ENCODE assay signal across 35 mouse cellular contexts in the genomic region with DNA sequence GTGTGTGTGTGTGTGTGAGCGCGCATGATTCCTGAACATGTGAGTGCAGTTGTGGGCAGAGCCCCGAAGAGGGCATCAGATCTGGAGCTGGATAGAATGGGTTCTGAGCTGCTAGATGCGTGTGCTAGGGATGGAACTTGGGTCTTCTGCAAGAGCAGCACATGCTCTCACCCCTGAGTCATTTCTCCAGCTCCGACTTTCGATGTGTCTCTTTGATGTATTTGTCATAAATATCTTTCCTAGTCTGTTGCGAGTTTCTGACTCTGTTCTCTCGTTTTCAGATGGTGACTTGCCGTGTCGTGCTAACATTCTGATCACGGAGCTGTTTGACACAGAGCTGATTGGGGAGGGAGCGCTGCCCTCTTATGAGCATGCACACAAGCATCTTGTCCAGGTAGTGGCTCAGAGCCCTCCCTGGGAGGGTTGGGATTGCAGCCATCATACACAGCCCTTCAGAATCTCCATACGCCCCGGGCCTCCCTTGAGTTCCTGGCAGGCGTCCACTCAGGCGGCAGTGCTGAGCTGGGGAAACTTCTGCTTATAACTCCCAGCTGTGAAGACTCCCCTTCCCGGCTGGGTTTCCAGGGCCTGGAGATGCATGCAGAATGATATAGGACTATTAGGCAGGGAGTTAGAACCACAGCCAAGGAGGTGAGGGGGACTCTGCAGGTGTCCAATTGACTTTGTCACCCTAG. TPM values are rescaled to one million over a fixed set of nuclear protein-coding genes. Genes with fewer than 3 reads are reported as not detected.
DNase-seq lines count a peak whose midpoint lies in the region; ATAC-seq and TF ChIP-seq lines count a peak whose summit lies in the region.
"Had no signal": no experiment of that assay in that cellular context is flagged by ENCODE, and none has a peak within 500 bp of the region (broad histone marks: within the 10 kb centered on the region; RNA-seq: fewer than 3 reads in every experiment).

No protein-coding gene starts in this region.

- H3K9me3 ChIP-seq in embryonic facial prominence, embryonic 14.5 days (ENCODE audit: control insufficient read depth, low read length), result no peaks in the 10 kb centered on the region
- H3K9me3 ChIP-seq in embryonic facial prominence, embryonic 10.5 days, result no peaks in the 10 kb centered on the region
- H3K9me3 ChIP-seq in kidney, postnatal 0 days (replicated peaks; ENCODE audit: low read length), result no peaks in the 10 kb centered on the region
- no peaks in the 10 kb centered on the region for H3K9me3 ChIP-seq in lung, embryonic 16.5 days (ENCODE audit: control insufficient read depth, low read length)
- no peaks in the 10 kb centered on the region for H3K9me3 ChIP-seq in stomach, embryonic 16.5 days (replicated peaks; ENCODE audit: control insufficient read depth, low read length)
- H3K9me3 ChIP-seq: embryonic facial prominence, embryonic 13.5 days; G1E; heart, embryonic 10.5 days; hindbrain, embryonic 10.5 days; hindbrain, embryonic 15.5 days; limb, embryonic 13.5 days; liver, embryonic 12.5 days; midbrain, embryonic 15.5 days; neural tube, embryonic 15.5 days had no signal

- no peak for ATAC-seq in embryonic facial prominence, embryonic 14.5 days (ENCODE audit: low read depth)
- no peak for ATAC-seq in kidney, postnatal 0 days (replicated peaks; ENCODE audit: low FRiP score, low read depth)
- ATAC-seq in lung, embryonic 16.5 days (ENCODE audit: low read depth), result 0 out of 2 replicates have a peak, but pooled peaks have one; percentile 23
- peak; percentile 56; the same call in 1 of the 2 replicates for ATAC-seq in stomach, embryonic 16.5 days (ENCODE audit: insufficient read depth, low FRiP score)
- ATAC-seq: forebrain, embryonic 16.5 days; liver, embryonic 12.5 days; liver, postnatal 0 days; midbrain, embryonic 15.5 days; Patski had no signal

- peaks cover 58% of the 10 kb centered on the region for H3K36me3 ChIP-seq in embryonic facial prominence, embryonic 14.5 days (ENCODE audit: control insufficient read depth, insufficient read depth, low read length)
- H3K36me3 ChIP-seq in embryonic facial prominence, embryonic 10.5 days (replicated peaks), result peaks cover 94% of the 10 kb centered on the region
- H3K36me3 ChIP-seq in kidney, postnatal 0 days (ENCODE audit: insufficient read depth, low read length), result 0 out of 2 replicates have a peak, but pooled peaks cover 21% of the 10 kb centered on the region
- H3K36me3 ChIP-seq in lung, embryonic 16.5 days (ENCODE audit: control insufficient read depth, insufficient read depth, low read length), result peaks cover 19% of the 10 kb centered on the region
- H3K36me3 ChIP-seq in stomach, embryonic 16.5 days (ENCODE audit: control insufficient read depth, insufficient read depth, low read length), result 0 out of 2 replicates have a peak, but pooled peaks cover 5% of the 10 kb centered on the region

- no peaks in the 10 kb centered on the region for H3K27me3 ChIP-seq in embryonic facial prominence, embryonic 14.5 days (replicated peaks; ENCODE audit: control insufficient read depth, insufficient read depth, low read length)
- no peaks in the 10 kb centered on the region for H3K27me3 ChIP-seq in embryonic facial prominence, embryonic 10.5 days (replicated peaks; ENCODE audit: low read depth, poor library complexity, severe bottlenecking)
- no peaks in the 10 kb centered on the region for H3K27me3 ChIP-seq in kidney, postnatal 0 days (ENCODE audit: insufficient read depth, low read length)
- H3K27me3 ChIP-seq in lung, embryonic 16.5 days (ENCODE audit: control insufficient read depth, insufficient read depth, low read depth, low read length), result no peaks in the 10 kb centered on the region
- no peaks in the 10 kb centered on the region for H3K27me3 ChIP-seq in stomach, embryonic 16.5 days (ENCODE audit: control insufficient read depth, insufficient read depth, low read length)
- H3K27me3 ChIP-seq: embryonic facial prominence, embryonic 13.5 days; hindbrain, embryonic 15.5 days; limb, embryonic 13.5 days; liver, embryonic 12.5 days; midbrain, embryonic 15.5 days; neural tube, embryonic 15.5 days; Patski had no signal

- TF ChIP-seq CTCF in kidney, postnatal 0 days (IDR thresholded peaks at IDR 0.05; ENCODE audit: low read depth), result no peak

- no peak overlapping the region for H3K27ac ChIP-seq in embryonic facial prominence, embryonic 14.5 days (replicated peaks; ENCODE audit: low read depth, low read length)
- no peak overlapping the region for H3K27ac ChIP-seq in embryonic facial prominence, embryonic 10.5 days (replicated peaks)
- no peak overlapping the region for H3K27ac ChIP-seq in kidney, postnatal 0 days
- no peak overlapping the region for H3K27ac ChIP-seq in lung, embryonic 16.5 days (ENCODE audit: low read length)
- H3K27ac ChIP-seq in stomach, embryonic 16.5 days (ENCODE audit: low read length), result no peak overlapping the region
- H3K27ac ChIP-seq: embryonic facial prominence, embryonic 13.5 days; heart, embryonic 10.5 days; hindbrain, embryonic 10.5 days; hindbrain, embryonic 15.5 days; layer of hippocampus, adult 2 months; left cerebral cortex, adult 2 months; limb, embryonic 13.5 days; liver, embryonic 12.5 days; midbrain, embryonic 15.5 days; neural tube, embryonic 15.5 days had no signal

- no peak overlapping the region for H3K4me2 ChIP-seq in embryonic facial prominence, embryonic 14.5 days (ENCODE audit: low read depth, low read length)
- no peak overlapping the region for H3K4me2 ChIP-seq in kidney, postnatal 0 days (ENCODE audit: low read length)
- no peak overlapping the region for H3K4me2 ChIP-seq in lung, embryonic 16.5 days (ENCODE audit: low read depth, low read length)
- no peak overlapping the region for H3K4me2 ChIP-seq in stomach, embryonic 16.5 days (ENCODE audit: low read depth, low read length)
- H3K4me2 ChIP-seq: embryonic facial prominence, embryonic 13.5 days; hindbrain, embryonic 15.5 days; limb, embryonic 13.5 days; liver, embryonic 12.5 days; midbrain, embryonic 15.5 days; neural tube, embryonic 15.5 days had no signal

- H3K4me1 ChIP-seq in embryonic facial prominence, embryonic 14.5 days (ENCODE audit: control insufficient read depth, insufficient read depth, low read length), result no peaks in the 10 kb centered on the region
- no peaks in the 10 kb centered on the region for H3K4me1 ChIP-seq in embryonic facial prominence, embryonic 10.5 days
- H3K4me1 ChIP-seq in kidney, postnatal 0 days (replicated peaks; ENCODE audit: insufficient read depth, low read length), result no peaks in the 10 kb centered on the region
- no peaks in the 10 kb centered on the region for H3K4me1 ChIP-seq in lung, embryonic 16.5 days (replicated peaks; ENCODE audit: control insufficient read depth, insufficient read depth, low read length)
- no peaks in the 10 kb centered on the region for H3K4me1 ChIP-seq in stomach, embryonic 16.5 days (ENCODE audit: control insufficient read depth, insufficient read depth, low read length)
- H3K4me1 ChIP-seq: embryonic facial prominence, embryonic 13.5 days; heart, embryonic 10.5 days; hindbrain, embryonic 10.5 days; hindbrain, embryonic 15.5 days; limb, embryonic 13.5 days; liver, embryonic 12.5 days; midbrain, embryonic 15.5 days; neural tube, embryonic 15.5 days had no signal

- no peak overlapping the region for H3K9ac ChIP-seq in embryonic facial prominence, embryonic 14.5 days (ENCODE audit: low read depth, low read length)
- H3K9ac ChIP-seq in kidney, postnatal 0 days (ENCODE audit: low read depth, low read length), result no peak overlapping the region
- H3K9ac ChIP-seq in lung, embryonic 16.5 days (ENCODE audit: low read length), result no peak overlapping the region
- H3K9ac ChIP-seq in stomach, embryonic 16.5 days (ENCODE audit: low read length), result no peak overlapping the region
- H3K9ac ChIP-seq: embryonic facial prominence, embryonic 13.5 days; hindbrain, embryonic 15.5 days; limb, embryonic 13.5 days; liver, embryonic 12.5 days; liver, postnatal 0 days; midbrain, embryonic 15.5 days; neural tube, embryonic 15.5 days had no signal

- WGBS in embryonic facial prominence, embryonic 14.5 days, result 82% methylated on average over 17 of the region's 17 CpGs
- 92% methylated on average over 17 of the region's 17 CpGs for WGBS in embryonic facial prominence, embryonic 10.5 days
- WGBS in kidney, postnatal 0 days, result 76% methylated on average over 17 of the region's 17 CpGs
- WGBS in lung, embryonic 16.5 days, result 80% methylated on average over 17 of the region's 17 CpGs
- WGBS in stomach, embryonic 16.5 days, result 77% methylated on average over 17 of the region's 17 CpGs

- H3K4me3 ChIP-seq in embryonic facial prominence, embryonic 14.5 days (ENCODE audit: low read depth, low read length), result no peak overlapping the region
- H3K4me3 ChIP-seq in embryonic facial prominence, embryonic 10.5 days, result no peak overlapping the region
- no peak overlapping the region for H3K4me3 ChIP-seq in kidney, postnatal 0 days (replicated peaks; ENCODE audit: low read depth, low read length)
- no peak overlapping the region for H3K4me3 ChIP-seq in lung, embryonic 16.5 days (ENCODE audit: low read length)
- H3K4me3 ChIP-seq in stomach, embryonic 16.5 days (replicated peaks; ENCODE audit: low read length), result no peak overlapping the region
- H3K4me3 ChIP-seq: embryonic facial prominence, embryonic 13.5 days; erythroblast, embryonic 14.5 days; heart, embryonic 10.5 days; hindbrain, embryonic 10.5 days; hindbrain, embryonic 15.5 days; layer of hippocampus, adult 2 months; left cerebral cortex, adult 2 months; limb, embryonic 13.5 days; liver, embryonic 12.5 days; midbrain, embryonic 15.5 days; neural tube, embryonic 15.5 days had no signal

- DNase-seq in embryonic facial prominence, embryonic 14.5 days (ENCODE audit: low spot score), result peak; percentile 20
- DNase-seq in embryonic facial prominence, embryonic 10.5 days (ENCODE audit: low spot score), result no peak
- peak; percentile 28 for DNase-seq in kidney, postnatal 0 days (ENCODE audit: low spot score)
- DNase-seq in kidney, adult 9 months, result no peak
- DNase-seq in lung, postnatal 36 days, result no peak
- DNase-seq in embryo, embryonic 11 days, result no peak
- DNase-seq: adrenal gland, postnatal 14 days; cerebellum, adult 11 months; cerebellum, adult 9-10 months; cerebellum, postnatal 36 days; gastrocnemius, postnatal 10 days; kidney, adult 18-20 months; kidney, postnatal 25 days; liver, postnatal 0 days; retina, postnatal 1 day; right cerebral cortex, postnatal 25 days; spleen, adult 18-20 months; thymus, adult 2 months; thymus, postnatal 36 days had no signal

RNA-seq across cellular contexts. Expression of gene Prmt7, which starts 24.0 kb away (rescaled TPM):
- polyA plus RNA-seq in embryonic facial prominence, embryonic 14.5 days (2014; fragmentation: Nextera tagmentation; extraction: Ambion mirVana), result 38.7 and 47.6 TPM in 2 replicates
- 75.8 and 80.6 TPM in 2 replicates for polyA plus RNA-seq in embryonic facial prominence, embryonic 10.5 days (2016; fragmentation: Nextera tagmentation; extraction: Ambion mirVana)
- 30.1 and 33.1 TPM in 2 replicates for polyA plus RNA-seq in kidney, postnatal 0 days (2015; fragmentation: Nextera tagmentation; extraction: Ambion mirVana)
- polyA plus RNA-seq in lung, embryonic 16.5 days (2015; fragmentation: Nextera tagmentation; extraction: Ambion mirVana), result 40.5 and 42.0 TPM in 2 replicates
- 43.8 and 44.7 TPM in 2 replicates for polyA plus RNA-seq in stomach, embryonic 16.5 days (2015; fragmentation: Nextera tagmentation; extraction: Ambion mirVana)

RNA-seq across cellular contexts. Expression of gene Slc7a6os, which starts 24.0 kb away (rescaled TPM):
- 29.4 and 31.5 TPM in 2 replicates for polyA plus RNA-seq in embryonic facial prominence, embryonic 14.5 days (2014; fragmentation: Nextera tagmentation; extraction: Ambion mirVana)
- polyA plus RNA-seq in embryonic facial prominence, embryonic 10.5 days (2016; fragmentation: Nextera tagmentation; extraction: Ambion mirVana), result 37.5 and 39.7 TPM in 2 replicates
- 27.4 and 27.6 TPM in 2 replicates for polyA plus RNA-seq in kidney, postnatal 0 days (2015; fragmentation: Nextera tagmentation; extraction: Ambion mirVana)
- 28.3 and 31.0 TPM in 2 replicates for polyA plus RNA-seq in lung, embryonic 16.5 days (2015; fragmentation: Nextera tagmentation; extraction: Ambion mirVana)
- 25.5 and 26.3 TPM in 2 replicates for polyA plus RNA-seq in stomach, embryonic 16.5 days (2015; fragmentation: Nextera tagmentation; extraction: Ambion mirVana)

Comparison
In these comparisons a context has a peak if more than half of its experiments do, and no peak if none do; other contexts are left out.
1. DNase-seq: peak in embryonic facial prominence, embryonic 14.5 days (single experiment) and kidney, postnatal 0 days (single experiment); none in embryonic facial prominence, embryonic 10.5 days (single experiment), kidney, adult 9 months (single experiment), lung, postnatal 36 days (single experiment) and embryo, embryonic 11 days (single experiment).
2. ATAC-seq: peak in lung, embryonic 16.5 days (single experiment) and stomach, embryonic 16.5 days (single experiment); none in embryonic facial prominence, embryonic 14.5 days (single experiment) and kidney, postnatal 0 days (single experiment).